Mouse (Mus musculus) limb, embryonic 10.5 days (tissue): ENCODE data around the gene Arfip1. TPM values are rescaled to one million over a fixed set of nuclear protein-coding genes. Genes with fewer than 3 reads are reported as not detected.
A peak's percentile ranks its signal among the peaks of the same experiment; 100 is the strongest.

Experiments
- DNase-seq: peaks from one replicate; pipeline ENCODE4 v3.0.0-alpha.2; 2017; ENCODE audit warnings: low spot score
- H3K27ac ChIP-seq: fragments of 300-500 bp; sonication (generic); 2 replicates; pipeline ENCODE4 v1.5.1; 2016; ENCODE audit warnings: mild to moderate bottlenecking
- H3K27me3 ChIP-seq: fragments of 300-500 bp; sonication (generic); 2 replicates; pipeline ENCODE4 v1.6.1; 2016; ENCODE audit warnings: low read depth, mild to moderate bottlenecking; ENCODE audit not compliant: poor library complexity, severe bottlenecking
- H3K36me3 ChIP-seq: fragments of 300-500 bp; sonication (generic); 2 replicates; pipeline ENCODE4 v1.6.1; 2016; ENCODE audit warnings: mild to moderate bottlenecking, moderate library complexity
- H3K4me1 ChIP-seq: fragments of 300-500 bp; sonication (generic); 2 replicates; pipeline ENCODE4 v1.6.1; 2016
- H3K4me3 ChIP-seq: fragments of 300-500 bp; sonication (generic); 2 replicates; pipeline ENCODE4 v1.5.1; 2016; ENCODE audit warnings: mild to moderate bottlenecking, moderate library complexity
- H3K9me3 ChIP-seq: fragments of 300-500 bp; sonication (generic); replicated peaks from 2 replicates; pipeline ENCODE4 v1.6.1; 2016; ENCODE audit warnings: mild to moderate bottlenecking
- WGBS: fragments of 180-500 bp; shearing (Covaris S2); methylation state at CpG from one replicate; pipeline ENCODE4 v1.1.7; 2016; 5-methylcytosine and 5-hydroxymethylcytosine counted together
- polyA plus RNA-seq: library from polyadenylated mRNA; unstranded; fragments of >200 nt; fragmentation: Nextera tagmentation; extraction: Ambion mirVana; gene quantifications from 2 replicates; pipeline ENCODE4 v1.2.1, GENCODE M21; 2016

Arfip1 gene
- polyA plus RNA-seq, 1 experiment from 2014 or later: 30.3 TPM

- DNase-seq: no peak
- H3K4me1 ChIP-seq: peaks cover 15% of the 10 kb centered on the region; the same call in 1 of the 2 replicates
- WGBS: 82% methylated on average over 6 of the region's 6 CpGs
- no peak overlapping the region for H3K4me3 ChIP-seq
- peaks cover 19% of the 10 kb centered on the region for H3K27me3 ChIP-seq
- no peak overlapping the region for H3K27ac ChIP-seq
- no peaks in the 10 kb centered on the region for H3K36me3 ChIP-seq
- H3K9me3 ChIP-seq: no peaks in the 10 kb centered on the region
These were observed 16.3 kb upstream of the Arfip1 start for GRCm38 (mm10) chr3:84598756-84599155.

GRCm38 (mm10) chr3:84597996-84598734 lies 15.7 kb upstream of the Arfip1 start:
- Histone ChIP-seq H3K36me3 (no peaks in the 10 kb centered on the region), H3K9me3 (no peaks in the 10 kb centered on the region), H3K4me3 (no peak overlapping the region), H3K4me1 (peaks cover 13% of the 10 kb centered on the region; the same call in 1 of the 2 replicates), H3K27ac (no peak overlapping the region), H3K27me3 (peaks cover 19% of the 10 kb centered on the region)
- 85% methylated on average over 6 of the region's 6 CpGs for WGBS
- DNase-seq: no peak

GRCm38 (mm10) chr3:84595677-84596234 lies 13.3 kb upstream of the Arfip1 start:
- Histone ChIP-seq H3K4me3 (peak overlapping the region; percentile 40), H3K9me3 (no peaks in the 10 kb centered on the region), H3K4me1 (peaks cover 13% of the 10 kb centered on the region; the same call in 1 of the 2 replicates), H3K27ac (no peak overlapping the region), H3K27me3 (peaks cover 19% of the 10 kb centered on the region), H3K36me3 (no peaks in the 10 kb centered on the region)
- no peak for DNase-seq
- 49% methylated on average over 5 of the region's 5 CpGs for WGBS

- H3K27ac ChIP-seq: no peak overlapping the region
- WGBS: 12% methylated on average over 23 of the region's 23 CpGs
- H3K27me3 ChIP-seq: peaks cover 19% of the 10 kb centered on the region
- peak overlapping the region; percentile 40 for H3K4me3 ChIP-seq
- H3K9me3 ChIP-seq: no peaks in the 10 kb centered on the region
- H3K4me1 ChIP-seq: peaks cover 13% of the 10 kb centered on the region; the same call in 1 of the 2 replicates
- no peaks in the 10 kb centered on the region for H3K36me3 ChIP-seq
- peak; percentile 33 for DNase-seq
These were observed 12.7 kb upstream of the Arfip1 start for GRCm38 (mm10) chr3:84594894-84595676.

- peaks cover 19% of the 10 kb centered on the region for H3K27me3 ChIP-seq
- H3K4me3 ChIP-seq: no peak within 1 kb of the TSS
- H3K4me1 ChIP-seq: peaks cover 13% of the 10 kb centered on the region; the same call in 1 of the 2 replicates
- no peaks in the 10 kb centered on the region for H3K9me3 ChIP-seq
- 89% methylated on average over 2 of the region's 2 CpGs for WGBS
- no peak for DNase-seq
- H3K27ac ChIP-seq: no peak within 1 kb of the TSS
- H3K36me3 ChIP-seq: no peaks in the 10 kb centered on the region
These were observed 10.8 kb upstream of the Arfip1 start, which contains the start of gene Tigd4 for GRCm38 (mm10) chr3:84593274-84593673. Gene Tigd4, plus strand, starts transcription at chr3:84593574.

GRCm38 (mm10) chr3:84586736-84587135 lies 4.3 kb upstream of the Arfip1 start:
- Histone ChIP-seq H3K4me3 (no peak overlapping the region), H3K27ac (no peak overlapping the region), H3K36me3 (no peaks in the 10 kb centered on the region), H3K4me1 (peaks cover 16% of the 10 kb centered on the region), H3K27me3 (no peaks in the 10 kb centered on the region), H3K9me3 (no peaks in the 10 kb centered on the region)
- no peak for DNase-seq
- WGBS: 54% methylated on average over 5 of the region's 5 CpGs

DNA sequence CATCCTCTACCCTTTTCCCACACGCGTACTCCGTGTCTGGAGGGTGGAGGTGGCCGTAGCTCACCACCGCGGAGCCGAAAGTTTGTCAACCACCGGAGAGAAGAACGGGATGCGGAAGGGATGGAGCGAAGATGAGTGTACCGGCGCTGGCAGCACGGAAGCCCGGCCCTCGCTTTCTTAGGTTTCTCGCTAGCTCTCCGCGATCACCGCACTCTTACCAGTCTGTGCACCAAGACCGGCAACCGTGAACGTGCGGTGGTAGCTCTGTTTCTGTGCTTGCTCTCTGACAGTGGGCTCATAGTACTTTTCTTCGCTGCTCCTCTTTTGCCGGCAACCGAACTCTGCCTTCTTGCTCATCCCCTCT lies 470 bp upstream of the Arfip1 start:
- DNase-seq: no peak
- Histone ChIP-seq H3K4me3 (peak overlapping the region; percentile 79), H3K36me3 (no peaks in the 10 kb centered on the region), H3K9me3 (no peaks in the 10 kb centered on the region), H3K4me1 (peaks cover 30% of the 10 kb centered on the region), H3K27me3 (no peaks in the 10 kb centered on the region), H3K27ac (peak overlapping the region; percentile 87)
- WGBS: under 1% methylated on average over 27 of the region's 27 CpGs

DNA sequence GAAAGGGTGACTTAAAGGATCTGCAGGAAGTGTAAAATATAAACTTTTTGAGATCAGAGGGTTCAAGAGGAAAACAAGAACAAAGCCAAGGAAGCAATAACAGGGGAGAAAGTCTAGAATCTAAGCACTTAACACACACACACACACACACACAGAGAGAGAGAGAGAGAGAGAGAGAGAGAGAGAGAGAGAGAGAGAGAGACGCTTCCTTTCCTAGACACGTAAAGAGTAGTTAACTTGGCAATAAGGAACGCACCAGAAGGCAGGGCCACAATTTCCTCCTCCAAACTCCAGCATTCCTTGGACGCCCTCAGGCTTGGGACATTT lies 766 bp downstream of the Arfip1 start:
- no peaks in the 10 kb centered on the region for H3K36me3 ChIP-seq
- no peaks in the 10 kb centered on the region for H3K27me3 ChIP-seq
- peak overlapping the region; percentile 87 for H3K27ac ChIP-seq
- DNase-seq: no peak
- peak overlapping the region; percentile 79 for H3K4me3 ChIP-seq
- no peaks in the 10 kb centered on the region for H3K9me3 ChIP-seq
- H3K4me1 ChIP-seq: peaks cover 24% of the 10 kb centered on the region
- WGBS: 1% methylated on average over 4 of the region's 4 CpGs

DNA sequence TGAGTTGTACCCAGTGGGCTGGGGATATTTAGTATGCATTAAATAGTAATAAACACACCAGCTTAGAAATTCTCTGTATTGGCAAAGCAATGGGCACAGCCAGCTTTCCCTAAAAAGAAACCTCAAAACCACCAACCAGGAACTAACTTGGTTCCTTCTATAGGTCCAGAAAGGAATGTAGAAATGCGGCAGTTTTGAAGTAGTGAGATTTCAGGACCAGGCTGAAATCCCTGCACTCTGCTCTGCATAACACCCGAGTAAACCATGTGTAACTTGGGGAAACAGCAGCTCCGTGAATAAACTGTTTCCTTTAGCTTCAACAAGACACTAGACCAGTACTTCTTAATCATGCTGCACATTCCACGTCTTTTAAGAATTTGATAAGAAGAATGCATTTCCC lies 1.7 kb downstream of the Arfip1 start:
- no peaks in the 10 kb centered on the region for H3K27me3 ChIP-seq
- H3K27ac ChIP-seq: no peak overlapping the region
- no peaks in the 10 kb centered on the region for H3K36me3 ChIP-seq
- 70% methylated on average over 4 of the region's 4 CpGs for WGBS
- DNase-seq: no peak
- peaks cover 24% of the 10 kb centered on the region for H3K4me1 ChIP-seq
- H3K9me3 ChIP-seq: no peaks in the 10 kb centered on the region
- H3K4me3 ChIP-seq: peak overlapping the region; percentile 79; the same call in 1 of the 2 replicates

GRCm38 (mm10) chr3:84570501-84570900 lies 11.9 kb downstream of the Arfip1 start:
- H3K9me3 ChIP-seq: no peaks in the 10 kb centered on the region
- H3K27ac ChIP-seq: no peak overlapping the region
- DNase-seq: no peak
- no peak overlapping the region for H3K4me3 ChIP-seq
- 80% methylated on average over 3 of the region's 3 CpGs for WGBS
- H3K36me3 ChIP-seq: no peaks in the 10 kb centered on the region
- H3K27me3 ChIP-seq: no peaks in the 10 kb centered on the region
- H3K4me1 ChIP-seq: no peaks in the 10 kb centered on the region

DNA sequence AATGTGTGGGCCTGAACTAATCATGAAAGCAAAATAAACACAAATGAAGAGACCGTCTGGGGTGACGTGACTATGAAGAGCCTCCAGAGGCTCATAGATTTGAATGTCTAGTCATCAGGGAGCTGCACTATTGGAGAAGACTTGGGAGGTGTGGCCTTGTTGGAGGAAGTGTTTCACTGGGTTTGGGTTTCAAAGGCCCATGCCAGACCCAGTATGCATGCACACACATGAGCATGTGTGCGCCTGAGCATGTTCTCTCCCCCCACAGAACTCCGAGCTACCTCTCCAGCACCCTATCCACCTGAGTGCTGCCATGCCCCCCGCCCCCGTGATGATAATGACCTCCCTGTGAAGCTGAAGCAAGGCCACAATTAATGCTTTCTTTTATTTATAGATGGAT lies 12.8 kb downstream of the Arfip1 start:
- H3K27me3 ChIP-seq: no peaks in the 10 kb centered on the region
- no peak for DNase-seq
- H3K4me3 ChIP-seq: no peak overlapping the region
- H3K9me3 ChIP-seq: no peaks in the 10 kb centered on the region
- no peaks in the 10 kb centered on the region for H3K36me3 ChIP-seq
- H3K4me1 ChIP-seq: no peaks in the 10 kb centered on the region
- WGBS: 85% methylated on average over 6 of the region's 6 CpGs
- no peak overlapping the region for H3K27ac ChIP-seq

GRCm38 (mm10) chr3:84568540-84568939 lies 13.9 kb downstream of the Arfip1 start:
- Histone ChIP-seq H3K27ac (no peak overlapping the region), H3K4me3 (no peak overlapping the region)
- 94% methylated on average over 6 of the region's 6 CpGs for WGBS

DNA sequence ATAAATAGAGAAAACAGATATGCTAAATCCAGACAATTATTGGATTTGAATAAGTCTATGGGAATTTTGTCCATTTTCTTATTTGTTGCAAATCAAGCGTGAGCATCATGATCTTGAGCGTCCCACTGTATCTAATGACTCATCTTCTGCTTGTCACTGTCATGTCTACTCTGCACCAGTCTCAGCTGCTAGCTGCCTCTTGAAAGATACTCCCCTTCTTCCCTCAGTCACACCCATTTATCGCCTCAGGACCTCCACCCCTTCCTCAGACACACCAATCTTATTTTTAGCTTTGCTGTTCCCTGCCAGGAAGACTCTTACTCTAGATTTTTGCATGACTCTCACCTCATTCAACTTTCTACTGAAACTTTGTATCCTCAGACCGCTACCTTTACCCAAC lies 19.0 kb downstream of the Arfip1 start:
- H3K4me3 ChIP-seq: no peak overlapping the region
- no peak overlapping the region for H3K27ac ChIP-seq
- H3K9me3 ChIP-seq: no peaks in the 10 kb centered on the region
- H3K36me3 ChIP-seq: no peaks in the 10 kb centered on the region
- H3K27me3 ChIP-seq: no peaks in the 10 kb centered on the region
- no peak for DNase-seq
- H3K4me1 ChIP-seq: no peaks in the 10 kb centered on the region
- WGBS: 93% methylated on average over 4 of the region's 4 CpGs

More at GRCm38 (mm10) chr3:84568540-84568939, 13.9 kb downstream of the Arfip1 start:
- no peaks in the 10 kb centered on the region for H3K27me3 ChIP-seq
- no peaks in the 10 kb centered on the region for H3K4me1 ChIP-seq
- DNase-seq: no peak
- no peaks in the 10 kb centered on the region for H3K36me3 ChIP-seq
- no peaks in the 10 kb centered on the region for H3K9me3 ChIP-seq
